Mouse (Mus musculus): ENCODE data around the gene Vmn2r107.
A peak's percentile ranks its signal among the peaks of the same experiment; 100 is the strongest.

Gene Vmn2r107

GRCm38 (mm10) chr17:20344942-20345341, at the start of gene Vmn2r107:
Vmn2r107 (plus strand) TSS chr17:20345242.
- DNase-seq (ENCODE audit: low read depth): no peak

DNA sequence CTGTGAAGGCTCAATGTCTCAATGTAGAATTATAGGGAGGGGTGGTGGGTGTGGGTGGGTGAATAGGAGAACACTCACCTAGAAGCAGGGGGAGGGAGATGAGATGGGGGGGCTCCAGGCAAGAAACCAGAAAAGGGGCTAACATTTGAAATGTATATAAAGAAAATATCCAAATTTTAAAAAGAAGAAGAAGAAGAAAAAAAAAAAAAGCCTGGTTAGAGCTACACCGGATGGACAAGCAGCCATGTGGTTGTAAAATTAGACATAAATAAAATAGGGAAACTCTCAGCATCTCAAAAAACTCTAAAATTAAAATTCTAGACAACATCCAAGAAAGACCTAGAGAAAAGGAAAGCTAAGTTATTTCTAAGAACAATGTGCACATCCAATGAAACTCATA, 39.3 kb upstream of the Vmn2r107 start:
- no peak for DNase-seq (ENCODE audit: low read depth)

DNA sequence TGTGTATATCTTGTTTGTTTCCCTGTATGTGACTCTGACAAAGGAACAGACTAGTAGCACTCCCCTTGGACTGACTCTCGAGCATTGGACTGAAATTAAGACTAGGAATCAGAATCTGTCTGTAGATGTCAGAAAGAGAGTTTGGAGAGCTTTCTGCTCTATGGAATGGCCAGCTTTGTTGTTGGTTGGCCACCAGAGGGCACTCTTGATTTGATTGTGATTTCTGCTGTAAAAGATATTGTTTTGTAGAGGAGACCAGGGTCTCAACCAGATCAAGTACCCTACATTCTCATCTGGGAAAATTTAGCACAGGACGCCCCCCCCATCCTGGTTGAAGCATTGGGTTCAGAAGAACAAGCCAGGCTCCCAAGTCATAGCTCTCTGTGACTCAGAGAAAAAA, 54.1 kb downstream of the Vmn2r107 start:
- DNase-seq (ENCODE audit: low read depth): peak; percentile 3

- no peak for DNase-seq (ENCODE audit: low read depth)
Observed at GRCm38 (mm10) chr17:20413846-20414245, 68.8 kb downstream of the Vmn2r107 start, which contains the start of gene Vmn1r224. Vmn1r224 (plus strand) TSS chr17:20414146.

Measured in NIH3T3 (cell line).